Mouse (Mus musculus) kidney, embryonic 15.5 days (tissue): ENCODE measurements at regions not wholly inside any gene's neighbourhood (a gene's known extent, or its start where the extent isn't known, plus 50 kb on each side); places are given as distances from the start of the nearest gene placed in this dataset.

Source experiments
- ATAC-seq: fragments of 200-750 bp; cut with Nextera tagmentation; replicated peaks from 2 replicates; pipeline ENCODE4 v1.8.0; 2017; ENCODE audit warnings: moderate TSS enrichment; ENCODE audit not compliant: low FRiP score
- H3K27ac ChIP-seq: fragments of 300-500 bp; sonication (generic); 2 replicates; pipeline ENCODE4 v1.5.1; 2015; ENCODE audit warnings: mild to moderate bottlenecking, inconsistent platforms
- H3K27me3 ChIP-seq: fragments of 300-500 bp; sonication (generic); 2 replicates; pipeline ENCODE4 v1.6.1; 2015; ENCODE audit warnings: inconsistent platforms
- H3K36me3 ChIP-seq: fragments of 300-500 bp; sonication (generic); 2 replicates; pipeline ENCODE4 v1.6.1; 2015; ENCODE audit warnings: inconsistent platforms
- H3K4me1 ChIP-seq: fragments of 300-500 bp; sonication (generic); 2 replicates; pipeline ENCODE4 v1.6.1; 2015; ENCODE audit warnings: inconsistent platforms
- H3K4me2 ChIP-seq: fragments of 300-500 bp; sonication (generic); 2 replicates; pipeline ENCODE4 v1.6.1; 2015; ENCODE audit warnings: moderate library complexity, mild to moderate bottlenecking, inconsistent platforms
- H3K4me3 ChIP-seq: fragments of 300-500 bp; sonication (generic); replicated peaks from 2 replicates; pipeline ENCODE4 v1.5.1; 2015; ENCODE audit warnings: mild to moderate bottlenecking, inconsistent platforms
- H3K9ac ChIP-seq: fragments of 300-500 bp; sonication (generic); 2 replicates; pipeline ENCODE4 v1.6.1; 2015; ENCODE audit warnings: mild to moderate bottlenecking, inconsistent platforms
- H3K9me3 ChIP-seq: fragments of 300-500 bp; sonication (generic); replicated peaks from 2 replicates; pipeline ENCODE4 v1.6.1; 2016; ENCODE audit warnings: inconsistent platforms
- WGBS: fragments of 180-500 bp; shearing (Covaris S2); methylation state at CpG from one replicate; pipeline ENCODE4 v1.1.7; 2015; ENCODE audit warnings: mixed read lengths; 5-methylcytosine and 5-hydroxymethylcytosine counted together

GRCm38 (mm10) chr1:88813200-88813599 lies 111.2 kb upstream of the Arl4c start:
- H3K9me3 ChIP-seq: no peaks in the 10 kb centered on the region
- peaks cover 9% of the 10 kb centered on the region for H3K4me1 ChIP-seq
- H3K27ac ChIP-seq: no peak overlapping the region
- no peak overlapping the region for H3K4me3 ChIP-seq
- no peak overlapping the region for H3K9ac ChIP-seq
- H3K4me2 ChIP-seq: no peak overlapping the region
- no peaks in the 10 kb centered on the region for H3K27me3 ChIP-seq
- H3K36me3 ChIP-seq: no peaks in the 10 kb centered on the region
- WGBS: 73% methylated on average over 7 of the region's 7 CpGs
- ATAC-seq: no peak

GRCm38 (mm10) chr1:88816376-88816945 lies 114.4 kb upstream of the Arl4c start:
- WGBS: 84% methylated on average over 9 of the region's 9 CpGs
- H3K4me1 ChIP-seq: 0 out of 2 replicates have a peak, but pooled peaks cover 3% of the 10 kb centered on the region
- no peaks in the 10 kb centered on the region for H3K9me3 ChIP-seq
- no peak for ATAC-seq
- no peak overlapping the region for H3K27ac ChIP-seq
- H3K36me3 ChIP-seq: no peaks in the 10 kb centered on the region
- no peak overlapping the region for H3K4me3 ChIP-seq
- H3K9ac ChIP-seq: no peak overlapping the region
- H3K4me2 ChIP-seq: no peak overlapping the region
- H3K27me3 ChIP-seq: no peaks in the 10 kb centered on the region

GRCm38 (mm10) chr1:88825215-88825614 lies 123.2 kb upstream of the Arl4c start:
- H3K4me1 ChIP-seq: no peaks in the 10 kb centered on the region
- H3K9ac ChIP-seq: no peak overlapping the region
- ATAC-seq: no peak
- no peak overlapping the region for H3K27ac ChIP-seq
- H3K36me3 ChIP-seq: no peaks in the 10 kb centered on the region
- H3K4me2 ChIP-seq: no peak overlapping the region
- no peaks in the 10 kb centered on the region for H3K9me3 ChIP-seq
- WGBS: 84% methylated on average over 4 of the region's 4 CpGs
- H3K4me3 ChIP-seq: no peak overlapping the region
- no peaks in the 10 kb centered on the region for H3K27me3 ChIP-seq

GRCm38 (mm10) chr1:88838661-88839274 lies 136.7 kb upstream of the Arl4c start:
- 61% methylated on average over 11 of the region's 11 CpGs for WGBS
- H3K4me1 ChIP-seq: peaks cover 8% of the 10 kb centered on the region; the same call in 1 of the 2 replicates
- H3K9me3 ChIP-seq: no peaks in the 10 kb centered on the region
- H3K4me2 ChIP-seq: no peak overlapping the region
- H3K27ac ChIP-seq: no peak overlapping the region
- H3K36me3 ChIP-seq: no peaks in the 10 kb centered on the region
- H3K9ac ChIP-seq: no peak overlapping the region
- H3K4me3 ChIP-seq: no peak overlapping the region
- H3K27me3 ChIP-seq: no peaks in the 10 kb centered on the region
- ATAC-seq: no peak

- Histone ChIP-seq H3K4me3 (no peak overlapping the region), H3K4me2 (no peak overlapping the region), H3K27ac (no peak overlapping the region), H3K27me3 (no peaks in the 10 kb centered on the region), H3K36me3 (no peaks in the 10 kb centered on the region), H3K9me3 (no peaks in the 10 kb centered on the region), H3K9ac (no peak overlapping the region), H3K4me1 (peaks cover 8% of the 10 kb centered on the region; the same call in 1 of the 2 replicates)
- WGBS: 34% methylated on average over 3 of the region's 3 CpGs
- no peak for ATAC-seq
Observed at GRCm38 (mm10) chr1:88839407-88839976, 137.5 kb upstream of the Arl4c start.

- H3K27me3 ChIP-seq: no peaks in the 10 kb centered on the region
- no peak overlapping the region for H3K4me2 ChIP-seq
- ATAC-seq: no peak
- H3K9ac ChIP-seq: no peak overlapping the region
- no peak overlapping the region for H3K27ac ChIP-seq
- no peak overlapping the region for H3K4me3 ChIP-seq
- 57% methylated on average over 9 of the region's 9 CpGs for WGBS
- no peaks in the 10 kb centered on the region for H3K9me3 ChIP-seq
- peaks cover 9% of the 10 kb centered on the region; the same call in 1 of the 2 replicates for H3K4me1 ChIP-seq
- no peaks in the 10 kb centered on the region for H3K36me3 ChIP-seq
Observed at GRCm38 (mm10) chr1:88839977-88840628, 138.1 kb upstream of the Arl4c start.

GRCm38 (mm10) chr1:88840991-88841592 lies 139.1 kb upstream of the Arl4c start:
- Histone ChIP-seq H3K36me3 (no peaks in the 10 kb centered on the region), H3K4me1 (peaks cover 14% of the 10 kb centered on the region; the same call in 1 of the 2 replicates), H3K9ac (no peak overlapping the region), H3K9me3 (no peaks in the 10 kb centered on the region), H3K27me3 (no peaks in the 10 kb centered on the region), H3K4me2 (no peak overlapping the region), H3K4me3 (no peak overlapping the region), H3K27ac (no peak overlapping the region)
- 80% methylated on average over 8 of the region's 9 CpGs for WGBS
- ATAC-seq: no peak

GRCm38 (mm10) chr1:88847333-88848091 lies 145.5 kb upstream of the Arl4c start:
- ATAC-seq: peak; percentile 83
- Histone ChIP-seq H3K27ac (peak overlapping the region; percentile 72), H3K4me1 (peaks cover 27% of the 10 kb centered on the region), H3K27me3 (no peaks in the 10 kb centered on the region), H3K36me3 (no peaks in the 10 kb centered on the region), H3K9ac (no peak overlapping the region), H3K4me2 (peak overlapping the region; percentile 17), H3K9me3 (no peaks in the 10 kb centered on the region), H3K4me3 (no peak overlapping the region)
- WGBS: 8% methylated on average over 16 of the region's 16 CpGs

GRCm38 (mm10) chr1:88848246-88848645 lies 146.2 kb upstream of the Arl4c start:
- no peak overlapping the region for H3K9ac ChIP-seq
- H3K4me2 ChIP-seq: no peak overlapping the region
- no peaks in the 10 kb centered on the region for H3K27me3 ChIP-seq
- no peaks in the 10 kb centered on the region for H3K9me3 ChIP-seq
- WGBS: 67% methylated on average over 8 of the region's 8 CpGs
- ATAC-seq: no peak
- no peak overlapping the region for H3K4me3 ChIP-seq
- H3K27ac ChIP-seq: no peak overlapping the region
- peaks cover 27% of the 10 kb centered on the region for H3K4me1 ChIP-seq
- H3K36me3 ChIP-seq: no peaks in the 10 kb centered on the region

GRCm38 (mm10) chr1:88849421-88849820 lies 147.4 kb upstream of the Arl4c start:
- Histone ChIP-seq H3K36me3 (no peaks in the 10 kb centered on the region), H3K4me1 (peaks cover 27% of the 10 kb centered on the region), H3K4me2 (no peak overlapping the region), H3K27me3 (no peaks in the 10 kb centered on the region), H3K9me3 (no peaks in the 10 kb centered on the region), H3K4me3 (no peak overlapping the region), H3K9ac (no peak overlapping the region), H3K27ac (no peak overlapping the region)
- 81% methylated on average over 5 of the region's 5 CpGs for WGBS
- ATAC-seq: no peak

GRCm38 (mm10) chr1:88851931-88852330 lies 149.9 kb upstream of the Arl4c start:
- Histone ChIP-seq H3K9me3 (no peaks in the 10 kb centered on the region), H3K27me3 (no peaks in the 10 kb centered on the region), H3K36me3 (no peaks in the 10 kb centered on the region), H3K4me1 (peaks cover 16% of the 10 kb centered on the region), H3K27ac (no peak overlapping the region), H3K4me3 (no peak overlapping the region), H3K9ac (no peak overlapping the region), H3K4me2 (no peak overlapping the region)
- no peak for ATAC-seq
- WGBS: 79% methylated on average over 5 of the region's 5 CpGs
